Mouse (Mus musculus) stomach, postnatal 0 days (tissue): ENCODE measurements around the gene Arhgap29. TPM values are rescaled to one million over a fixed set of nuclear protein-coding genes. Genes with fewer than 3 reads are reported as not detected.

Experiments used
- ATAC-seq: fragments of 200-750 bp; cut with Nextera tagmentation; 2 replicates; pipeline ENCODE4 v1.8.0; 2017; ENCODE audit not compliant: low FRiP score, low TSS enrichment
- DNase-seq: peaks from one replicate; pipeline ENCODE4 v3.0.0-alpha.2; 2016; ENCODE audit warnings: low spot score
- H3K27ac ChIP-seq: fragments of 300-500 bp; sonication (generic); replicated peaks from 2 replicates; pipeline ENCODE4 v1.5.1; 2014; ENCODE audit warnings: mild to moderate bottlenecking, control low read depth
- H3K27me3 ChIP-seq: fragments of 300-500 bp; sonication (generic); 2 replicates; pipeline ENCODE4 v1.6.1; 2014; ENCODE audit warnings: low read length; ENCODE audit not compliant: control insufficient read depth, insufficient read depth
- H3K36me3 ChIP-seq: fragments of 300-500 bp; sonication (generic); 2 replicates; pipeline ENCODE4 v1.6.1; 2014; ENCODE audit warnings: low read length, mixed read lengths; ENCODE audit not compliant: control insufficient read depth, insufficient read depth
- H3K4me1 ChIP-seq: fragments of 300-500 bp; sonication (generic); replicated peaks from 2 replicates; pipeline ENCODE4 v1.6.1; 2014; ENCODE audit warnings: antibody characterized with exemption; ENCODE audit not compliant: control insufficient read depth, insufficient read depth
- H3K4me2 ChIP-seq: fragments of 300-500 bp; sonication (generic); replicated peaks from 2 replicates; pipeline ENCODE4 v1.6.1; 2014; ENCODE audit warnings: low read depth, mild to moderate bottlenecking, control low read depth, moderate library complexity
- H3K4me3 ChIP-seq: fragments of 300-500 bp; sonication (generic); 2 replicates; pipeline ENCODE4 v1.5.1; 2014; ENCODE audit warnings: low read depth, low read length, control low read depth
- H3K9ac ChIP-seq: fragments of 300-500 bp; sonication (generic); 2 replicates; pipeline ENCODE4 v1.6.1; 2014; ENCODE audit warnings: mild to moderate bottlenecking, low read length, control low read depth, mixed read lengths
- H3K9me3 ChIP-seq: fragments of 300-500 bp; sonication (generic); 2 replicates; pipeline ENCODE4 v1.6.1; 2016; ENCODE audit warnings: low read length; ENCODE audit not compliant: control insufficient read depth
- CTCF ChIP-seq: IDR thresholded peaks from 2 replicates; pipeline ENCODE4 v1.5.1; 2016; ENCODE audit warnings: antibody characterized with exemption, low read depth, mild to moderate bottlenecking, moderate library complexity
- EP300 ChIP-seq: optimal IDR thresholded peaks from 2 replicates; pipeline ENCODE3; 2016; ENCODE audit warnings: antibody characterized with exemption
- WGBS: fragments of 180-500 bp; shearing (Covaris S2); extraction: QIAGEN DNeasy Blood & Tissue Kit; methylation state at CpG from one replicate; pipeline ENCODE4 v1.1.7; 2014; 5-methylcytosine and 5-hydroxymethylcytosine counted together
- polyA plus RNA-seq: library from polyadenylated mRNA; unstranded; fragments of >200 nt; fragmentation: Nextera tagmentation; extraction: Ambion mirVana; gene quantifications from 2 replicates; pipeline ENCODE4 v1.2.1, GENCODE M21; 2015

The Arhgap29 gene
- polyA plus RNA-seq, 1 experiment from 2014 or later: 16.6 TPM

DNA sequence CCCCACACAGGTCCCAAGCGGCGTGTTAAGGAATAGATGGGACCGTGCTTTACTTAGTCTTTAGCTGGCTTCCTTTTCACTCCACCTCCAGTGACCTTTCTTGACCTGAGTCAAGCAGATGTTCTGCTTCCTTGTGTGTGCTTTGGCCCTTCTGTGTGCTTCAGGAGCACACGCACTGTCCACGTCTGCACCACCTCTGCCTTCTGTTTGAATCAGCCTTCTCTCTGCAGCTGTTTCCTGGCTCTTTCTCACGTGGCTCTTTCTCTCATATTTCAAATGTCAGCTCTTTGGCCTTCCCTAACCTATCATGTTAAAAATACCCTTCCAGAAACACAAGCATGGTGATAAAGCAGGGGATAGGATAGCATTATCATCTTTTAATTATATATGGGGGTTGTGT, 49.2 kb downstream of the Arhgap29 start:
- ATAC-seq: no peak
- TF ChIP-seq CTCF: no peak
- TF ChIP-seq EP300: no peak
- Histone ChIP-seq H3K9me3 (no peaks in the 10 kb centered on the region), H3K27ac (no peak overlapping the region), H3K4me3 (no peak overlapping the region), H3K27me3 (no peaks in the 10 kb centered on the region), H3K4me1 (no peaks in the 10 kb centered on the region), H3K36me3 (peaks cover 2% of the 10 kb centered on the region; the same call in 1 of the 2 replicates), H3K4me2 (no peak overlapping the region), H3K9ac (no peak overlapping the region)
- no peak for DNase-seq
- WGBS: 62% methylated on average over 6 of the region's 6 CpGs

DNA sequence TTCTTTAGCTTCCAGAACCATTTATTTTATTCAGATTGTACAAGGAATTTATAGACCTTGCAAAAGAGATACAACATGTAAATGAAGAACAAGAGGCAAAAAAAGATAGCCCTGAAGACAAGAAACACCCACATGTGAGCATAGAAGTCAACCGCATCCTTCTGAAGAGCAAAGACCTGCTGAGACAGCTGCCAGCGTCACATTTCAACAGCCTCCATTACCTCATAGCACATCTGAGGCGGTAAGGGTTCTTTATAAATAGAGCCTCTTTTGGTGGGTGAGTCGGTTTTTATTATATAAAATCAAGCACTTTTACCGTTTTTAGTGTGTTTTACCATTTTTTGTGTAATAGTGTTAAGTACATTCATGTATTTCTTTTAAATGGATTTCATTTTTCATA, 57.5 kb downstream of the Arhgap29 start:
- 91% methylated on average over 5 of the region's 5 CpGs for WGBS
- DNase-seq (no peak), ATAC-seq (no peak)
- TF ChIP-seq CTCF (no peak), EP300 (no peak)
- peaks cover 29% of the 10 kb centered on the region for H3K36me3 ChIP-seq
- H3K9me3 ChIP-seq: no peaks in the 10 kb centered on the region
- H3K9ac ChIP-seq: no peak overlapping the region
- no peaks in the 10 kb centered on the region for H3K4me1 ChIP-seq
- H3K27me3 ChIP-seq: no peaks in the 10 kb centered on the region
- no peak overlapping the region for H3K27ac ChIP-seq
- H3K4me2 ChIP-seq: no peak overlapping the region
- no peak overlapping the region for H3K4me3 ChIP-seq

GRCm38 (mm10) chr3:122010292-122010691, 58.0 kb downstream of the Arhgap29 start:
- DNase-seq: no peak
- ATAC-seq: no peak
- 82% methylated on average over 5 of the region's 5 CpGs for WGBS
- H3K9ac ChIP-seq: no peak overlapping the region
- H3K27me3 ChIP-seq: no peaks in the 10 kb centered on the region
- no peaks in the 10 kb centered on the region for H3K4me1 ChIP-seq
- no peak for TF ChIP-seq CTCF
- no peak overlapping the region for H3K27ac ChIP-seq
- H3K4me2 ChIP-seq: no peak overlapping the region
- peaks cover 29% of the 10 kb centered on the region for H3K36me3 ChIP-seq
- no peaks in the 10 kb centered on the region for H3K9me3 ChIP-seq
- no peak overlapping the region for H3K4me3 ChIP-seq

GRCm38 (mm10) chr3:122012464-122012863, 60.1 kb downstream of the Arhgap29 start:
- Histone ChIP-seq H3K4me2 (no peak overlapping the region), H3K4me3 (no peak overlapping the region), H3K4me1 (no peaks in the 10 kb centered on the region), H3K9ac (no peak overlapping the region), H3K36me3 (peaks cover 27% of the 10 kb centered on the region), H3K27ac (no peak overlapping the region), H3K27me3 (no peaks in the 10 kb centered on the region), H3K9me3 (no peaks in the 10 kb centered on the region)
- no peak for DNase-seq
- WGBS: 63% methylated on average over 1 of the region's 1 CpGs
- TF ChIP-seq EP300 (no peak), CTCF (no peak)
- ATAC-seq: no peak

GRCm38 (mm10) chr3:122018421-122018820, 66.1 kb downstream of the Arhgap29 start:
- DNase-seq (no peak), ATAC-seq (no peak)
- Histone ChIP-seq H3K4me1 (no peaks in the 10 kb centered on the region), H3K27ac (no peak overlapping the region), H3K27me3 (no peaks in the 10 kb centered on the region), H3K9ac (no peak overlapping the region), H3K4me3 (no peak overlapping the region), H3K9me3 (no peaks in the 10 kb centered on the region), H3K36me3 (peaks cover 6% of the 10 kb centered on the region), H3K4me2 (no peak overlapping the region)
- TF ChIP-seq CTCF (no peak), EP300 (no peak)
- WGBS: 91% methylated on average over 7 of the region's 7 CpGs

GRCm38 (mm10) chr3:122019159-122019558, 66.8 kb downstream of the Arhgap29 start:
- no peak overlapping the region for H3K4me3 ChIP-seq
- 88% methylated on average over 5 of the region's 5 CpGs for WGBS
- peaks cover 3% of the 10 kb centered on the region for H3K36me3 ChIP-seq
- DNase-seq (no peak), ATAC-seq (no peak)
- no peaks in the 10 kb centered on the region for H3K9me3 ChIP-seq
- H3K27ac ChIP-seq: no peak overlapping the region
- H3K4me2 ChIP-seq: no peak overlapping the region
- no peak overlapping the region for H3K9ac ChIP-seq
- no peak for TF ChIP-seq CTCF
- H3K4me1 ChIP-seq: no peaks in the 10 kb centered on the region
- H3K27me3 ChIP-seq: no peaks in the 10 kb centered on the region
